Mouse (Mus musculus) neural tube, embryonic 13.5 days (tissue): Measurements from ENCODE around the gene Elovl7. TPM values are rescaled to one million over a fixed set of nuclear protein-coding genes. Genes with fewer than 3 reads are reported as not detected.

Experiments
- ATAC-seq: fragments of 200-750 bp; cut with Nextera tagmentation; 2 replicates; pipeline ENCODE4 v1.8.0; 2017; ENCODE audit warnings: low read depth, mild to moderate bottlenecking, moderate TSS enrichment, moderate library complexity
- H3K27ac ChIP-seq: fragments of 300-500 bp; sonication (generic); replicated peaks from 2 replicates; pipeline ENCODE4 v1.5.1; 2015; ENCODE audit warnings: moderate library complexity, mild to moderate bottlenecking, inconsistent platforms
- H3K27me3 ChIP-seq: fragments of 300-500 bp; sonication (generic); 2 replicates; pipeline ENCODE4 v1.6.1; 2015; ENCODE audit warnings: mild to moderate bottlenecking, inconsistent platforms
- H3K36me3 ChIP-seq: fragments of 300-500 bp; sonication (generic); 2 replicates; pipeline ENCODE4 v1.6.1; 2015; ENCODE audit warnings: mild to moderate bottlenecking, inconsistent platforms
- H3K4me1 ChIP-seq: fragments of 300-500 bp; sonication (generic); replicated peaks from 2 replicates; pipeline ENCODE4 v1.6.1; 2015; ENCODE audit warnings: inconsistent platforms
- H3K4me2 ChIP-seq: fragments of 300-500 bp; sonication (generic); 2 replicates; pipeline ENCODE4 v1.6.1; 2015; ENCODE audit warnings: inconsistent platforms, mild to moderate bottlenecking, moderate library complexity
- H3K4me3 ChIP-seq: fragments of 300-500 bp; sonication (generic); 2 replicates; pipeline ENCODE4 v1.5.1; 2015; ENCODE audit warnings: mild to moderate bottlenecking, inconsistent platforms
- H3K9ac ChIP-seq: fragments of 300-500 bp; sonication (generic); 2 replicates; pipeline ENCODE4 v1.6.1; 2015; ENCODE audit warnings: moderate library complexity, mild to moderate bottlenecking, inconsistent platforms
- H3K9me3 ChIP-seq: fragments of 300-500 bp; sonication (generic); 2 replicates; pipeline ENCODE4 v1.6.1; 2016; ENCODE audit warnings: inconsistent platforms
- WGBS: fragments of 180-500 bp; shearing (Covaris S2); methylation state at CpG from one replicate; pipeline ENCODE4 v1.1.7; 2015; 5-methylcytosine and 5-hydroxymethylcytosine counted together
- polyA plus RNA-seq: library from polyadenylated mRNA; unstranded; fragments of >200 nt; fragmentation: Nextera tagmentation; extraction: Ambion mirVana; gene quantifications from 2 replicates; pipeline ENCODE4 v1.2.1, GENCODE M21; 2015

Elovl7 gene
- polyA plus RNA-seq, 1 experiment from 2014 or later = 2.2 TPM

GRCm38 (mm10) chr13:108316487-108316903, 102.3 kb downstream of the Elovl7 start:
- Histone ChIP-seq H3K4me1 (peaks cover 16% of the 10 kb centered on the region), H3K9ac (peak overlapping the region; percentile 80), H3K4me2 (peak overlapping the region; percentile 94), H3K9me3 (no peaks in the 10 kb centered on the region), H3K27ac (no peak overlapping the region), H3K4me3 (peak overlapping the region; percentile 67), H3K36me3 (no peaks in the 10 kb centered on the region), H3K27me3 (no peaks in the 10 kb centered on the region)
- WGBS = 1% methylated on average over 32 of the region's 32 CpGs
- ATAC-seq = peak; percentile 52

- Histone ChIP-seq H3K4me2 (peak overlapping the region; percentile 94; the same call in 1 of the 2 replicates), H3K36me3 (no peaks in the 10 kb centered on the region), H3K4me3 (no peak overlapping the region), H3K9ac (no peak overlapping the region), H3K9me3 (no peaks in the 10 kb centered on the region), H3K27me3 (no peaks in the 10 kb centered on the region), H3K4me1 (peaks cover 16% of the 10 kb centered on the region), H3K27ac (no peak overlapping the region)
- ATAC-seq = no peak
- WGBS = 88% methylated on average over 2 of the region's 2 CpGs
These were observed 103.2 kb downstream of the Elovl7 start for GRCm38 (mm10) chr13:108317414-108317813.

DNA sequence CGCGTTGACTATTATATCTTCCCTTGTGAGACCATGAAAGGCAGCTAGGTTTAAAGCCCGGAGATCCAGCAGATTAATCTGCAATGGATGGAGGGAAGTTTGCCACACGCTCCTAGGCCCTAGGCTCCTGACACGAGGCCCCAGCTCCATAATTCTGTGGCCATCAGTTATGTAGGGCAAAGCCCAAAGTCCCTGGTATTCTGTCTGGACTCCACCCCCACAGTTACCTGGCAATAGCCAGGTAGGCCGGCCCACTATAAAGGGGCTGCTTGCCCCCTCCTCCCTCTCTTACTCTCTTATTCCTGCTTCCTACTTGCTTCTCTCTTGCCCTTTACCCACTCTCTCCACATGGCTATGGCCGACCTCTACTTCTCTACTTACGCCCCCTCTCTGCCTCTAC, 104.8 kb downstream of the Elovl7 start:
- Histone ChIP-seq H3K27me3 (no peaks in the 10 kb centered on the region), H3K36me3 (no peaks in the 10 kb centered on the region)
- WGBS = 94% methylated on average over 8 of the region's 8 CpGs

GRCm38 (mm10) chr13:108320216-108320615, 106.0 kb downstream of the Elovl7 start:
- 90% methylated on average over 8 of the region's 8 CpGs for WGBS
- Histone ChIP-seq H3K4me2 (no peak overlapping the region), H3K36me3 (no peaks in the 10 kb centered on the region), H3K4me3 (no peak overlapping the region), H3K9me3 (no peaks in the 10 kb centered on the region), H3K27ac (no peak overlapping the region), H3K27me3 (no peaks in the 10 kb centered on the region), H3K4me1 (peaks cover 15% of the 10 kb centered on the region), H3K9ac (no peak overlapping the region)
- no peak for ATAC-seq

More for the DNA sequence above, 104.8 kb downstream of the Elovl7 start:
- no peak for ATAC-seq
- H3K4me3 ChIP-seq = no peak overlapping the region
- H3K9me3 ChIP-seq = no peaks in the 10 kb centered on the region
- H3K4me2 ChIP-seq = no peak overlapping the region
- peaks cover 16% of the 10 kb centered on the region for H3K4me1 ChIP-seq
- H3K27ac ChIP-seq = no peak overlapping the region
- H3K9ac ChIP-seq = no peak overlapping the region

GRCm38 (mm10) chr13:108322466-108322865, 108.3 kb downstream of the Elovl7 start:
- WGBS = 94% methylated on average over 2 of the region's 2 CpGs
- H3K4me2 ChIP-seq = no peak overlapping the region
- H3K9ac ChIP-seq = no peak overlapping the region
- no peaks in the 10 kb centered on the region for H3K9me3 ChIP-seq
- no peak overlapping the region for H3K27ac ChIP-seq
- no peaks in the 10 kb centered on the region for H3K4me1 ChIP-seq
- no peaks in the 10 kb centered on the region for H3K36me3 ChIP-seq
- H3K27me3 ChIP-seq = no peaks in the 10 kb centered on the region
- no peak overlapping the region for H3K4me3 ChIP-seq
- no peak for ATAC-seq

DNA sequence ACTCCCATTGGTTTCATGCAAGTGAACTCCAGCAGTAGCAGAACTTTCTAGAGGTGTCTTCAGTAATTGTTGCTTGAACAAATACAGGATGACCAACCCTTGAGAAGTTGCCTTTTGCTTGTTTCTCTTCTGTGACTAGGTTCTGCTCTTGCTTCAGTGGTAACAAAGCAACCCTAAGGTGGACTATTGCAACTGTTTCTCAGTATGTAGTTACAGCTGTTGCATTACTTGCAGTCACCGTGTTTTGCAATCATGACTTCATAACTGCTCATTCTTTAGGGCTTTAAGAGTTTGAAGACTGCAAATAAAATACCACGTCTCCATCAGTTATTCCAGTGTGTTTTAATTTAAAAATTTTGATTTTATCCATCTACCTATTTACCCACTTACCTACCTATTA, 109.1 kb downstream of the Elovl7 start:
- Histone ChIP-seq H3K27me3 (no peaks in the 10 kb centered on the region), H3K4me3 (no peak overlapping the region), H3K36me3 (no peaks in the 10 kb centered on the region), H3K9me3 (no peaks in the 10 kb centered on the region), H3K27ac (no peak overlapping the region), H3K9ac (no peak overlapping the region), H3K4me2 (no peak overlapping the region), H3K4me1 (no peaks in the 10 kb centered on the region)
- ATAC-seq = no peak
- 94% methylated on average over 2 of the region's 2 CpGs for WGBS

- no peak overlapping the region for H3K27ac ChIP-seq
- 89% methylated on average over 22 of the region's 22 CpGs for WGBS
- no peak overlapping the region for H3K9ac ChIP-seq
- H3K27me3 ChIP-seq = no peaks in the 10 kb centered on the region
- no peak overlapping the region for H3K4me2 ChIP-seq
- no peak overlapping the region for H3K4me3 ChIP-seq
- no peaks in the 10 kb centered on the region for H3K4me1 ChIP-seq
- no peaks in the 10 kb centered on the region for H3K36me3 ChIP-seq
- no peaks in the 10 kb centered on the region for H3K9me3 ChIP-seq
- ATAC-seq = no peak
These were observed 109.9 kb downstream of the Elovl7 start for GRCm38 (mm10) chr13:108323866-108324829.

- Histone ChIP-seq H3K9me3 (no peaks in the 10 kb centered on the region), H3K36me3 (no peaks in the 10 kb centered on the region), H3K4me2 (no peak overlapping the region), H3K9ac (no peak overlapping the region), H3K4me1 (no peaks in the 10 kb centered on the region), H3K4me3 (no peak overlapping the region), H3K27me3 (no peaks in the 10 kb centered on the region), H3K27ac (no peak overlapping the region)
- 92% methylated on average over 5 of the region's 5 CpGs for WGBS
- ATAC-seq = no peak
These were observed 111.7 kb downstream of the Elovl7 start for GRCm38 (mm10) chr13:108325871-108326270.

- no peak for ATAC-seq
- Histone ChIP-seq H3K27ac (no peak overlapping the region), H3K9ac (no peak overlapping the region), H3K4me3 (no peak overlapping the region), H3K9me3 (no peaks in the 10 kb centered on the region), H3K27me3 (no peaks in the 10 kb centered on the region), H3K4me1 (no peaks in the 10 kb centered on the region), H3K36me3 (no peaks in the 10 kb centered on the region), H3K4me2 (no peak overlapping the region)
- WGBS = 94% methylated on average over 10 of the region's 10 CpGs
These were observed 112.1 kb downstream of the Elovl7 start for GRCm38 (mm10) chr13:108326351-108326750.

GRCm38 (mm10) chr13:108327047-108327446, 112.8 kb downstream of the Elovl7 start:
- Histone ChIP-seq H3K9ac (no peak overlapping the region), H3K27me3 (no peaks in the 10 kb centered on the region), H3K4me1 (no peaks in the 10 kb centered on the region), H3K9me3 (no peaks in the 10 kb centered on the region), H3K4me3 (no peak overlapping the region), H3K4me2 (no peak overlapping the region), H3K36me3 (no peaks in the 10 kb centered on the region), H3K27ac (no peak overlapping the region)
- ATAC-seq = no peak
- WGBS = 91% methylated on average over 7 of the region's 7 CpGs

- H3K9ac ChIP-seq = no peak overlapping the region
- H3K4me1 ChIP-seq = no peaks in the 10 kb centered on the region
- no peaks in the 10 kb centered on the region for H3K9me3 ChIP-seq
- no peak overlapping the region for H3K4me3 ChIP-seq
- no peaks in the 10 kb centered on the region for H3K27me3 ChIP-seq
- 81% methylated on average over 21 of the region's 21 CpGs for WGBS
- no peak for ATAC-seq
- no peak overlapping the region for H3K27ac ChIP-seq
- H3K36me3 ChIP-seq = no peaks in the 10 kb centered on the region
- no peak overlapping the region for H3K4me2 ChIP-seq
These were observed 114.4 kb downstream of the Elovl7 start for GRCm38 (mm10) chr13:108328406-108329180.

- no peak overlapping the region for H3K4me2 ChIP-seq
- H3K9me3 ChIP-seq = no peaks in the 10 kb centered on the region
- H3K36me3 ChIP-seq = no peaks in the 10 kb centered on the region
- 78% methylated on average over 3 of the region's 3 CpGs for WGBS
- H3K27me3 ChIP-seq = no peaks in the 10 kb centered on the region
- H3K4me1 ChIP-seq = no peaks in the 10 kb centered on the region
- H3K27ac ChIP-seq = no peak overlapping the region
- H3K9ac ChIP-seq = no peak overlapping the region
- no peak for ATAC-seq
- H3K4me3 ChIP-seq = no peak overlapping the region
These were observed 115.5 kb downstream of the Elovl7 start for GRCm38 (mm10) chr13:108329693-108330092.
